Mouse (Mus musculus) embryonic fibroblast, embryonic 13.5 days (primary cell): ENCODE data around the gene Hmgn3.

Source experiments
- CTCF ChIP-seq: IDR thresholded peaks from 2 replicates; pipeline ENCODE4 v1.5.1; 2011; ENCODE audit warnings: mild to moderate bottlenecking, control low read depth, low read length, moderate library complexity, borderline replicate concordance; ENCODE audit not compliant: insufficient read depth
- POLR2A ChIP-seq: IDR thresholded peaks from 2 replicates; pipeline ENCODE4 v1.6.1; 2011; ENCODE audit warnings: low read depth, mild to moderate bottlenecking, control low read depth, low read length, moderate library complexity

DNA sequence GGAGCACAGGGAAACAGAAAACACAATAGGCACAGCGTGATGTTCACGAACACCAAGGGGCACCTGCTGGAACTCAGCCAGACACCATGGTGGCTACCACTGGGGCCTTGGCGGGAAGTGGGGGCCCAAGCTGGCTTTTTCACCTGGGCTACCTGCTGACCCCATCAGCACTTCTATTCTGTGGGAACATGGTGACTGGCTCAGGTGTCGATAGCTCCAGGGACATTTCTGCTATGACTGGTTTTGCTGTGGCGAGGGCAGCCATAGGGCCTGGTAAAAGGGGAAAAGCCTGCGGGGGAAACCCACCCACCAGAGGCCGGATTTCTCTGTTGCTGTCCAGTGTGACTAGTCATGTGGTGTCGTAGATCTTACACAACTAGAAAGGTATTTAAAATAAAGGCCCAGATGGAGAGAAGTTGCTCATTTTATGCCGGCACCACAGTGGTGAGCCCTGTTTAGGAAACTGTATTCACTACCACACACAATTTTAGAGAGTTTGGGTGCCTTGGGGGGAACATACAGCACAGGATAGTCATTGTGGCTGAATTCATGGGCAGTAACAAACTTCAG is 35.3 kb downstream of the Hmgn3 start:
- no peak for TF ChIP-seq CTCF
- no peak for TF ChIP-seq POLR2A
